Mouse (Mus musculus): Measurements from ENCODE around the gene Gimap4.

- TF ChIP-seq GATA1 (IDR thresholded peaks at IDR 0.05; ENCODE audit: low read length) (no peak), TAL1 (IDR thresholded peaks at IDR 0.05; ENCODE audit: low read length) (no peak)
Observed at GRCm38 (mm10) chr6:48669446-48669969, 14.8 kb upstream of the Gimap4 start.

Measured in erythroblast, embryonic 14.5 days (primary cell).